Mouse (Mus musculus) embryonic fibroblast, embryonic 13.5 days (primary cell): ENCODE results near the gene Ugdh.

Experiments
- CTCF ChIP-seq: IDR thresholded peaks from 2 replicates; pipeline ENCODE4 v1.5.1; 2011; ENCODE audit warnings: mild to moderate bottlenecking, control low read depth, low read length, moderate library complexity, borderline replicate concordance; ENCODE audit not compliant: insufficient read depth
- POLR2A ChIP-seq: IDR thresholded peaks from 2 replicates; pipeline ENCODE4 v1.6.1; 2011; ENCODE audit warnings: low read depth, mild to moderate bottlenecking, control low read depth, low read length, moderate library complexity

DNA sequence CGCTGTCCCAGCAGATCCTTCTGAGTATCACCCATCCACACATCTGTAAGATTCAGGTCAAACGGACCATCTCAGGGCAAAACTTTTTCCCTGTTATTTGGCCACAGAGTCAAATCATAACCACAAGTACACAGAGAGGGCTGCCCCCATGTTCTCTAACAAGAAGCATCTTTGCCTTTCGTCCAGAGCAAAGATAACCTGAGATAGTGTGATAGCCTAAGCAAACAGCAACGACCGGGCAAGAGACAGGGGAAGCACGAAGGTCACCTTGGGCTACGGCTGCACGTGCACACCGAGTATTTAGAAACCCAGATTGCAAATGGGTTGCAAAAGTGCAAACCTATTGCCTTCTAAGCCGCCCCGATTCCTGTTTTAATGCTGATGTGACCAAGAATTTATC, 67.9 kb downstream of the Ugdh start:
- TF ChIP-seq CTCF, result no peak
- no peak for TF ChIP-seq POLR2A
